Mouse (Mus musculus) limb, embryonic 11.5 days (tissue): ENCODE data around the gene Gm28557. TPM values are rescaled to one million over a fixed set of nuclear protein-coding genes. Genes with fewer than 3 reads are reported as not detected.
A peak's percentile ranks its signal among the peaks of the same experiment; 100 is the strongest.
"Not testable (repeated sequence)": the region's sequence is repeated elsewhere in the genome, so short reads cannot be mapped to it uniquely, and the experiment has no call there.

Experiments
- ATAC-seq: fragments of 200-750 bp; cut with Nextera tagmentation; 2 replicates; pipeline ENCODE4 v1.8.0; 2017; ENCODE audit warnings: low read depth; ENCODE audit not compliant: insufficient number of reproducible peaks, low FRiP score, low TSS enrichment
- DNase-seq: peaks from one replicate; pipeline ENCODE4 v3.0.0-alpha.2; 2015; ENCODE audit warnings: low spot score
- H3K27ac ChIP-seq: fragments of 300-500 bp; sonication (generic); replicated peaks from 2 replicates; pipeline ENCODE4 v1.5.1; 2014; ENCODE audit warnings: low read depth, mild to moderate bottlenecking, low read length
- H3K27me3 ChIP-seq: fragments of 300-500 bp; sonication (generic); 2 replicates; pipeline ENCODE4 v1.6.1; 2014; ENCODE audit warnings: mild to moderate bottlenecking, low read length, mixed read lengths; ENCODE audit not compliant: control insufficient read depth, insufficient read depth
- H3K36me3 ChIP-seq: fragments of 300-500 bp; sonication (generic); 2 replicates; pipeline ENCODE4 v1.6.1; 2014; ENCODE audit warnings: mild to moderate bottlenecking, low read length, moderate library complexity, mixed read lengths; ENCODE audit not compliant: control insufficient read depth, insufficient read depth
- H3K4me1 ChIP-seq: fragments of 300-500 bp; sonication (generic); 2 replicates; pipeline ENCODE4 v1.6.1; 2014; ENCODE audit warnings: low read length, mixed read lengths; ENCODE audit not compliant: control insufficient read depth, insufficient read depth
- H3K4me2 ChIP-seq: fragments of 300-500 bp; sonication (generic); 2 replicates; pipeline ENCODE4 v1.6.1; 2014; ENCODE audit warnings: low read depth, mild to moderate bottlenecking, moderate library complexity; ENCODE audit not compliant: severe bottlenecking
- H3K4me3 ChIP-seq: fragments of 300-500 bp; sonication (generic); 2 replicates; pipeline ENCODE4 v1.5.1; 2014; ENCODE audit warnings: low read depth, low read length
- H3K9ac ChIP-seq: fragments of 300-500 bp; sonication (generic); 2 replicates; pipeline ENCODE4 v1.6.1; 2014; ENCODE audit warnings: mild to moderate bottlenecking, low read length
- H3K9me3 ChIP-seq: fragments of 300-500 bp; sonication (generic); 2 replicates; pipeline ENCODE4 v1.6.1; 2016; ENCODE audit warnings: low read length; ENCODE audit not compliant: control insufficient read depth
- WGBS: fragments of 180-500 bp; shearing (Covaris S2); extraction: QIAGEN DNeasy Blood & Tissue Kit; methylation state at CpG from one replicate; pipeline ENCODE4 v1.1.7; 2014; 5-methylcytosine and 5-hydroxymethylcytosine counted together
- polyA plus RNA-seq: library from polyadenylated mRNA; unstranded; fragments of >200 nt; fragmentation: Nextera tagmentation; extraction: Ambion mirVana; gene quantifications from 2 replicates; pipeline ENCODE4 v1.2.1, GENCODE M21; 2014

The Gm28557 gene
- 3.2 and 3.5 TPM in 2 replicates for polyA plus RNA-seq

GRCm38 (mm10) chr13:67108194-67108820, at the start of gene Gm28557:
Gene Gm28557, minus strand, starts transcription at chr13:67108604.
- Histone ChIP-seq H3K4me2 (peak within 1 kb of the TSS; percentile 49), H3K36me3 (no peaks in the 10 kb centered on the region; the same call in 1 of the 2 replicates), H3K27me3 (no peaks in the 10 kb centered on the region), H3K27ac (peak within 1 kb of the TSS; percentile 43), H3K9ac (peak within 1 kb of the TSS; percentile 62), H3K4me1 (0 out of 2 replicates have a peak, but pooled peaks cover 4% of the 10 kb centered on the region), H3K4me3 (peak within 1 kb of the TSS; percentile 55), H3K9me3 (no peaks in the 10 kb centered on the region)
- WGBS: 0% methylated on average over 17 of the region's 17 CpGs
- DNase-seq: peak; percentile 92
- ATAC-seq: peak; percentile 96

DNA sequence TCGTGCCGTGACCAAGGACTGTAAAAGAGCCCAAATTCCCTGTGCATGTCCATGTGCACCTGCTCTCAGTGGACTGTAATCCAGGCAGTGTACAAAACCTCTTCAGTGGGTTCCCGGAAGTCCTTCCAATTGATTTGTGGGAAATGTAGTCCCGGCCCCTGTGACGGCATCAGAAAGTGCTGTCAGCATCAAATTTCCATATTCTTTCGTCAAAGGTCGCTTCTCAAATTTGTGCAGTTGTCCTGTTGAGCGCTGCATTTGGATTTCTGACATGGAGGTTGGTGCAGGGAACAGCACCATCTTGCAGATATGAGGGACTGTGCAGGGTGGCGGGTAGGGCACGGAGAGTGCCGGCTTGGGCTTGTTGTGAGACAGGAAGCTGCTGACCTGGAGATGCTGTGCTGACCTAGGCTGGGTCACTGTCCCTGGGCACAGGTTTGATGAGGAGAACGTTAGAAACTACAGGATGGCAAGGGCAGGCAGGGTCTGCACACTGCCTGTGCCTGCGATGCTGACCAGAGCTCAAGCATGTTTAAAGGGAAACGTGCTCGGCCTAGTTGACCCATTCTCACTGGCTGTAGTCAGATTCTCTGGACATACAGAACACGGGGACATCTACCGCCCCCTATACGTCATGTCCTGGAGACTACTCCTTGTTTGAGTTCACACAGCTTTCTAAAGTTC, 19.8 kb upstream of the Gm28557 start:
- DNase-seq (peak; percentile 86), ATAC-seq (peak; percentile 94)
- WGBS: 2% methylated on average over 18 of the region's 18 CpGs
- no peaks in the 10 kb centered on the region for H3K4me1 ChIP-seq
- H3K27ac ChIP-seq: no peak overlapping the region
- H3K4me3 ChIP-seq: peak overlapping the region; percentile 67
- H3K36me3 ChIP-seq: no peaks in the 10 kb centered on the region
- peak overlapping the region; percentile 78 for H3K9ac ChIP-seq
- peak overlapping the region; percentile 63 for H3K4me2 ChIP-seq
- H3K9me3 ChIP-seq: no peaks in the 10 kb centered on the region
- H3K27me3 ChIP-seq: no peaks in the 10 kb centered on the region

- H3K36me3 ChIP-seq, H3K4me3 ChIP-seq, H3K27me3 ChIP-seq, H3K9me3 ChIP-seq, H3K4me1 ChIP-seq, H3K4me2 ChIP-seq, H3K27ac ChIP-seq, ATAC-seq, H3K9ac ChIP-seq, DNase-seq: not testable (repeated sequence)
- WGBS: 76% methylated on average over 10 of the region's 10 CpGs
Observed at GRCm38 (mm10) chr13:67127507-67127906, 19.1 kb upstream of the Gm28557 start.

GRCm38 (mm10) chr13:67124460-67124859, 16.1 kb upstream of the Gm28557 start:
- Histone ChIP-seq H3K9ac (no peak overlapping the region), H3K27me3 (no peaks in the 10 kb centered on the region), H3K4me1 (no peaks in the 10 kb centered on the region), H3K9me3 (no peaks in the 10 kb centered on the region), H3K4me3 (no peak overlapping the region), H3K4me2 (no peak overlapping the region), H3K36me3 (no peaks in the 10 kb centered on the region), H3K27ac (no peak overlapping the region)
- 85% methylated on average over 1 of the region's 1 CpGs for WGBS
- ATAC-seq: no peak
- DNase-seq: no peak

DNA sequence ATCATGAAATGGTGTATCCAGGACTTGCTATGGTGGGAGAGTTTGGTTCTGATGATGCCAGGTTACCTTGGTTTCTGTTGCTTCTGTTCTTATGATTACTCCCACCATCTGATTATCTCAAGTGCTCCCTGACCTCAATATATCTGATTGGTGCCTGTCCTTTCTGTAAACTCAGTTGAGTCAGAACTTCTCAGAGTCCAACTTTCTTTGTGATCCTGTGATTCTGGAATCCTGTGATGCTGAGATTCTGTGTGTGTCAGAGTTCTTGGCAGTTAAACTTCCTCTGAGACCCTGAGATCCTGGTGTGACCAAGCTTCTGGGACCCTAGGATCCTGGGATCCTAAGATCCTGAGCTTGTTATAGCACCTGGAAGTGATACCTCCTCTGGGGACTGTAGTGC, 13.0 kb upstream of the Gm28557 start, which contains the start of gene Zfp759:
Zfp759 (plus strand) TSS at position 301 of the 400 bp plus-strand sequence.
- not testable (repeated sequence) for DNase-seq, H3K9me3 ChIP-seq, H3K9ac ChIP-seq, H3K27me3 ChIP-seq, ATAC-seq, H3K4me1 ChIP-seq, H3K4me2 ChIP-seq, H3K27ac ChIP-seq, H3K4me3 ChIP-seq, H3K36me3 ChIP-seq

- DNase-seq, ATAC-seq: not testable (repeated sequence)
- WGBS: 92% methylated on average over 8 of the region's 8 CpGs
Observed at GRCm38 (mm10) chr13:67116163-67116562, 7.8 kb upstream of the Gm28557 start, which contains the start of gene Rslcan18. Gene Rslcan18, minus strand, starts transcription at chr13:67116263.

DNA sequence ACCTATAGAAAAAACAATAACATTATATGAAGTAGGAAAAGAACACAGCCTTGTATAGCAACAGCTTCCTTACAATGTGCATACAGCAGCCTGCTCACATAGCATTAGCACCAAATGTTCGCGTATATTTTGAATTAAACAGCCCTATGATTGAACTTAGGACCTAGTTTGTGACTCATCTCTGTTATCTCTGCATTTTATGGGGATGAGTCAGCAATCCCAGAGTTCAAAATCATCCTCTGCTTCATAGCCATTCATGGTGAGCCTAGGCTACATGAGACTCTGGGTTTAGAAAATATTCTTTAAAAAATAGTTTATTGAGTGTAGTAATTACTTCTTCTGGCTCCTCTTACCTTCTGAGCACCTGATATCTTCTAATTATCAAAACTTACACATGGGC, 4.9 kb upstream of the Gm28557 start:
- H3K9ac ChIP-seq: no peak overlapping the region
- no peaks in the 10 kb centered on the region for H3K9me3 ChIP-seq
- no peak overlapping the region for H3K27ac ChIP-seq
- H3K36me3 ChIP-seq: no peaks in the 10 kb centered on the region
- no peak overlapping the region for H3K4me2 ChIP-seq
- H3K4me3 ChIP-seq: no peak overlapping the region
- no peak for DNase-seq
- no peaks in the 10 kb centered on the region for H3K27me3 ChIP-seq
- WGBS: 86% methylated on average over 2 of the region's 2 CpGs
- no peak for ATAC-seq
- H3K4me1 ChIP-seq: no peaks in the 10 kb centered on the region

More at GRCm38 (mm10) chr13:67116163-67116562, 7.8 kb upstream of the Gm28557 start, which contains the start of gene Rslcan18:
- not testable (repeated sequence) for H3K4me1 ChIP-seq, H3K4me2 ChIP-seq, H3K4me3 ChIP-seq, H3K9ac ChIP-seq, H3K9me3 ChIP-seq, H3K27me3 ChIP-seq, H3K36me3 ChIP-seq, H3K27ac ChIP-seq

GRCm38 (mm10) chr13:67112096-67112495, 3.7 kb upstream of the Gm28557 start:
- H3K9ac ChIP-seq: no peak overlapping the region
- 80% methylated on average over 12 of the region's 12 CpGs for WGBS
- H3K27me3 ChIP-seq: no peaks in the 10 kb centered on the region
- H3K9me3 ChIP-seq: no peaks in the 10 kb centered on the region
- 0 out of 2 replicates have a peak, but pooled peaks cover 4% of the 10 kb centered on the region for H3K4me1 ChIP-seq
- no peaks in the 10 kb centered on the region for H3K36me3 ChIP-seq
- H3K4me2 ChIP-seq: no peak overlapping the region
- H3K4me3 ChIP-seq: no peak overlapping the region
- DNase-seq (no peak), ATAC-seq (no peak)
- no peak overlapping the region for H3K27ac ChIP-seq
